Mouse (Mus musculus) brain, adult 2 months (tissue): ENCODE results near the gene Pik3c2a.

Experiments
- DNase-seq: peaks from one replicate; pipeline ENCODE4 v3.0.0; 2011; ENCODE audit warnings: low read depth, low spot score

Gene Pik3c2a

DNA sequence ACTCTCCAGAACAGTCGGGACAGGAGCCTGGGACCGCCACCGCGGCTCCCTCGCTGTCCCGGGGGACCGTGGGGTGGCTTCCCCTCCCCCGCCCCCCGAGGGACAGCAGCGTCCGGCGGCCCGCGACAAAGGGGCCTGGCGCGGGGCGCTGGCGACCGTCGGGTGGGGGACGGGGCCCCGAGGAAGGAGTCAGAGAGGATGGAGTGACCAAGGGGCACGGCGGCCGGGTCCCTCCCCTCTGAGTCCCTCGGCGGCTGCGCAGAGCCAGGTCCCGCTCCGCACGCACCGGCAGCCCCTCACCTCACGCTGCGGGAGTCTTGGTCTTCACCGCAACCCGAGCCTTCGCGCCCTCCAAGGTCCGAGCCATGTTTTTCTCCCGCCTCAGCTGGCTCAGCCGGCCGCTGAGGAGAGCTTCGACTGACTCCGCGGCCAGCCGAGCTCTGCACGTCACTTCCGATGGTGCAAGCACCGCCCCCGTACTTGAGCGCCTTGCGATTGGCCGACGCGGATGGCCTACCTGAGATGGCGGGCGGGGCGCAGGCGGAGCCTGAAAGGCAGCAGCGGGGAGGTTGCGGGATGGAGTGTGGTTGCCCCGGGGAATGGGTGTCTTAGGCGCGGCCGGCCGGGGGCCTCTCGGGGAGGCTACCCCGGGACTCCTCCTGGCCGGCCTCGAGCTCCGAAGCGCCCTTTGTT lies at the start of gene Pik3c2a:
Pik3c2a (minus strand) TSS at position 446 of the 693 bp plus-strand sequence.
- peak; percentile 99 for DNase-seq

DNA sequence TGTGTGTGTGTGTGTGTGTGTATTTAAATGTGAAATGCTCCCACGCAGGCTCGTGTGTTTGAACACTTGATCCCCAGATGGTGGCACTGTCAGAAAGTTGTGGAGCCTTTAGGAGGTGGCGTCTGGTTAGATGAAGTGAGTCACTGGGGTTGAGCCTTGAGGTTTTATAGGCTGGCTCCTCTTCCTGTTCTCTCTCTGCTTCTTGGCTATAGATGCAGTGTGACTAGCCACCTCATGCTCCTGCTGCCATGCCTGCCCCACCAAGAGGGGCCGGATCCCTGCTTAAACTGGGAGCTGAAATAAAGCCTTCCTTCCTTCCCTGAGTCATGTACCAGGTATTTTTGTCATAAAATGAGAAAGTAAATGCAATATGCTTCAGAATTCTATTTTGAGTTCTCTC lies 47.9 kb upstream of the Pik3c2a start:
- DNase-seq = peak; percentile 44

DNA sequence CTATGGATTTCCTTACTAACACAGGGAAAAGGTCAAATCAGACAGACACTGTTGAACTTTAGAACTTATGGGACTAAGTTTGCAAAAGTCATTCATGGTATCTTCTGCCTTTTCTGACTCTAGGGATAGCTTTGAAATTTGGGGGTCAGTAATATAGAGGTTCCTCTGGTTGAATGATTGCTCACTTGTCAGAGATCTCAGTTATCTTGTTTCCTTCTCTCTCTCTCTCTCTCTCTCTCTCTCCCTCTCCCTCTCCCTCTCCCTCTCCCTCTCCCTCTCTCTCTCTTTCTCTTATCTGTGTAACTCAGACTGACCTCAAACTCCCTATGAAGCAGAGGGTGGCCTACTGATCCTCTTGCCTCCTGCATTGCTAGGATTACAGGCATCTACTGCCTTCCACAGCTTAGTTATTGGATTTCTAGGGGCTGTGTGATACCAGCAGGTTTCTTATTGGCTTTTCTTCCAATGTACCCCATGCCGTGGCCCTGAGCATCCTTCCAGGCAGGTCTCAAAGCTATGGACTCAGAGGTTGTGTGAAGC lies 41.9 kb upstream of the Pik3c2a start:
- no peak for DNase-seq

DNA sequence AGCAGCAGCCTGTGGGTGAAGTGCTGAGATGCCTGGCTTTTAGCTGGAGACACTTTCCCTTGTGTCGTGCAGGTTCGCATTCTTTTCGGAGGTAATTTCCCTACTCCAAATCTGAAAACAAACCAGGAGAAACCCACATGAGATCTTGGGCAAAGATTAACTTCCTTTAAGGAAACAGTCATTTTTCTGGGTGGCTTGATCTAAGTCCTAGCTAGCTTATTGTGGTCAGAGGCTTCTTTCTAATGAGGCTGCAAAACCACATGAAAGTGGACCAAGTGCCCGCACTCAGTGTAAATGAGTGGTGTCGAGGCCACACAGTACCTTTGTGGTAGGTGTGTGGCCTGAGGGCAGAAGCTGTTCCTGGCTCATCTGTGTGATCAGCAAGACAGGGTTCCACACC lies 41.0 kb upstream of the Pik3c2a start:
- no peak for DNase-seq

DNA sequence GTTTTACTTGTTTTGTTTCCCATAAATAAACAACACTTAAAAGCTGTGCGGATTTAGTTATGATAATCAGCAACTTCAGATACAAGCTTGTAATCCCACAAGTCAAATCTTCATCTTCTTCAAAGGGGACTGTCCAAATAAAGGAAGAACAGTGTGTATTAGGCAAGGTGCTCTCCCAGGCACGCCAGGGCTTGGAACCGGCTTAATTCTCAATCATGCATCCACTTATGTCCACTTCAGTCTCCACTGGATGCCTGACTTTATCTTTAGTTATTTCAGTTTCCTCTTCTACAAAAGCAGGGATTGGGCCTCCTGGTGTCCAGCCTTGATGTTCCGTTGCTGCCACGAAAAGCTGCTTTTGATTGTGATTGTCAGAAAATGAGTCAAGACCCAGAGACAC lies 40.5 kb upstream of the Pik3c2a start:
- DNase-seq = peak; percentile 13

DNA sequence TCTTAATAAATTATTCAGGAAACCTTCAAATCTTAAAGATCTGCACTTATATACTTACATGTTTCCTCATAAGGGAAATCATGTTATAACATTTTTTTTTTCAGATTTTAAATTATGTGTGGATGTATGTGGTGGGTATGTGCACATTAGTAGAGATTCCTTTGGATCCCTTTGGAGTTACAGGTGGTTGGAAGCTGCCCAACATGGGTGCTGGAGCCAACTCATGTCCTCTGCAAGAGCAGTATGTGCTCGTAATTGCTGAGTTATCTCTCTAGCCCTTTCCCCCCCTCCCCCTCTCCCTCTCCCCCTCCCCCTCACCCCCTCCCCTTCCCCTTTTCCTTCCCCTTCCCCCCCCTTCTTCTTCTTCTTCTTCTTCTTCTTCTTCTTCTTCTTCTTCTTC lies 39.9 kb upstream of the Pik3c2a start:
- DNase-seq = no peak

DNA sequence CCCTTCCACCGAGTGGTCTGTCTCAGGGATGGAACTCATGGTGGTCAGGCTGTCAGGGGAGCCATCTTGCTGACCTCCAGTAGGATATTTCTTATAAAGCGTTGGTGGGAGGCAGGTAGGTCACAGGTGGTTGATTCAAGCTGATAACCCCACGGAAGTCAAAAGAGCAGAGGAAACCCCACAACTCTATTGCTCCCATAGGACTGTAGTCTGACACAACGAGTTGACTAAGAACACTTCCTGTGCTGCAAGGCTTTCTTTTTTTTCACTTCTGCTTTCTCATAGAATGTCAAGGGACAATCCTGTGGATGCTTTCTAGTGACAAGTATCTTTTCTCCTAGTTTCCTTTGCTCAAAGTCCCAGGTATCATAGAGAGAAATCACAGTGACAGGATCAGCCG lies 33.0 kb upstream of the Pik3c2a start:
- DNase-seq = no peak

DNA sequence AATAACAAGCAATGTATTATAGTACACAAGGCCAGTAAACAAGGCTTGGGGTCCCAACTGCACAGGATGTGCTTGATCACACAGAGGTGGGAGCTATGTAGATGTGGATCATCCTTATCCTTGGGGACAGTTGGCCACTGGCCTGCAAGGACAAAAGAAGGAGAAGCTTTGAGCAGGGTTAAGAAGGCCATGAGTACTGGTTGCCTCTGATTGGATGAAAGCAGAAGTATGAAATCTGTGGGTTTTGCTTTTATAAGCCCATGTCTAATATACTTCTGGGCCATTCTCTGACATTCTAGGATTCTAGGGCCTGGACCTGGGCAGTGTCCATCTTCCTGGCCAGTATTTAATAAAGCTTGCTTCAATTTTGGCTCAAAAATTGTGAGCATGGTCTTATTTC lies 32.6 kb upstream of the Pik3c2a start:
- no peak for DNase-seq

DNA sequence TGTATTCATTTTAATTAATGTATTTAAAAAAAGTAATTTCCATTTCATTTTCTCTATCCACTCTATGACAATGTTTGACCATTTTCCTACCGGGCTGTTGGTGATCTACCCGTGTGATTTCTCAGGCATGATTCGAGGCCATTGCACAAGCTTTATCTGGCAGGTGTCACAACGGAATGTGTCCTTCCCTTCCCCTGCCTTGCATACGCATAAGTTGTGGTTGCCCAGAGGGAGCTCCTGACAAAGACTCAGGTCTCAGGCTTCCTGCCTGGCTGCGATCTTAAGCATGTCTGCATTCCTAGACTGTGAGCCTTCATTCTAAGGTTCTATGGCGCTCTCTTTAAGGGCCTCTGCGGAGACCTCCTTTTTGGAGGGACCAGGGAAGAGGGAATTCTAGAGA lies 18.9 kb upstream of the Pik3c2a start:
- no peak for DNase-seq

DNA sequence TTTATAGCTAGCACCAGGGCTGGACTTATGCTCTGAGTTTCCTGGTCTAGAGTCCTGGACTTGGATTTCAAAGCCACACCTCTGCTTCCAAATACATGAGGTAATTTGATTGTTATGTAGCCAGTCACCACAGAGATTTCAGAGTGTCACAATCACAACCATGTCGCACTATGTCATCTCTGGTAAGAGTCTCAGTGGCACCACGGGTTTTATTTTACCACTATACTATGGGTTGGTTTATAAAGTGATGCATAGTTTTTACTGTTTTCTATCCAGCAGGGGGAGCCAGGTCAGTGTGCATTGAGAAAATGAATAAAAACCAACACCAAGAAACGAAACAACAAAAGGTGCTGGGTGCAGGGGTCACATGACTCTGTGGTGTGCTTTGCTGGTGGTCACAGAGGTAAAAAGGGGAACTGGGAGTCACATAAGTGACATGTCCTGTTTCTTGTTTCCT lies 15.8 kb upstream of the Pik3c2a start:
- DNase-seq = peak; percentile 48

DNA sequence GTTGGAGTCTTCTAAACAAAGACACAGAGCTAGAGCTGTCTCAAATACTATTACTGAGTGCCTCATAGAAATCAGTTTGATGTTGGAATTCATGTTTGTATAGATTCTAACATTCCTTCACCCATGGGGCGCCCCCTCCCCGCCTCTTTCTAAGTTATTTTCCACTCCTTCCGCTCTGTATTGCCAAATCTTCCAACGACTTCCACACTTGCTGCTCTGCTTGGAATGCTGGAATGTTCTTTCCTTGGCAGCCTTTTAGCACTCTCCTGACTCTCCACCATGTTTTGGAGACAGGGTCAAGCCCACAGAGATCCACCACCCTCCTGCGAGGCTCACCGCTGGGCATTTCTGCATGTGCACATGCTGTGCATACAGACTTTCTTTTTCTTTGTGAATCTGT lies 14.1 kb upstream of the Pik3c2a start:
- DNase-seq = no peak

DNA sequence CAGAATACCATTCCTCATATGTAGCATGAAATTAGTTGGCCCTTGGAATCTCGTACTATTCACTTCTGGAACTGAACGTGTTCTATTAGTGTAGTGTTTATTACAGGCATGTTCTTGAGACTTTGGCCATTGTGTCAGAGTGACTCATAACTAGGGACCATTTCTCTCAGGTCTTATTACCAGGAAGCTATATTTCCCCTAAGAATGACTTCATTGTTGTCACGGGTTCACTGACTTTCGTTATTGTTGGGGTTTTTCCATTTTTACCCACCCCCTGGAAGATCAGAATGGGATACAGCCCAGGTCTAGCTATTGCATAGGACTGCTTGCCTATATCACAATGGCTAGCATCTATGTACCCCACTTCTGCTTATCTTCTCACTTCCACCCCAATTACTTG lies 13.7 kb upstream of the Pik3c2a start:
- no peak for DNase-seq

DNA sequence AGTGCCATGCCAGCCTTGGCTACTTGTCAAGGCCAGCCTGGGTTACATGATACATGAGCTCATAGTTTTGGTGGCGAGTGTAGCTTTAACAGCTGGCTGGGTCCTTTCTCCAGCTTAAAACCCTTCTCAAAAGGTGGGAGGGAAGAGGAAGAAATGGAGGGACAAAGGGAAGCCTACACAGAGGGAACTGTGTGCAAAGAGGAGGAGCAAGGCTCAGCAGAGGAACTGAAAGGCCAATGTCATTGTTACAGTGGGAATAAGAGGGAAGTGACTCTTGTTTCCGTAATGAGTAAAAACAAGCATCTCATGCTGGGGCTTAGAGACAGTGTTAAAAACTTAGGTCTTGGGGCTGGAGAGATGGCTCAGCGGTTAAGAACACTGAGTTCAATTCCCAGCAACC lies 3.4 kb upstream of the Pik3c2a start:
- no peak for DNase-seq

DNA sequence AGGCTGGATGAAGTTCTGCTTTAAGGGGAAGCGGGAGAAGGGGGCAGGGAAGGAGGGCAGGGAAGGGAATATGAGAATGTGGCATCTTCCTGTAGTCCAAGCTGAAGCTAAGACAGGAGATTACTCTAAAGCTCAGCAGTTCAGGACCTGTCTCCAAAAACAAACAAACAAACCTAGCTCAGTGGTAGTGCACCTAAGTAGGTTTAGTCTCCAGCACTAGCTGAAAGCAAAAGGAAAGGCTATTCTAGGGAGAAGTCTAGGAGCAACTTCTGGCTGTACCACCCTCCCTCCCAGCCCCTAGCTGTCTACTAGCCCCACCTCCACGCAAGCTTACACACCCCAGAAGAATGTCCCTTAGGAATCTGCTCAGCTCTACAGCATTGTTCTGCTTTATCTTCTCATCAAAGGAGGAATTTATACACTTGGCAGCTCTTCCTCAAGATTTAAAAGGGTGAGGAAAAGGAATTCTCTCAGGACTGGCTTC lies 1.1 kb upstream of the Pik3c2a start:
- DNase-seq = peak; percentile 37

DNA sequence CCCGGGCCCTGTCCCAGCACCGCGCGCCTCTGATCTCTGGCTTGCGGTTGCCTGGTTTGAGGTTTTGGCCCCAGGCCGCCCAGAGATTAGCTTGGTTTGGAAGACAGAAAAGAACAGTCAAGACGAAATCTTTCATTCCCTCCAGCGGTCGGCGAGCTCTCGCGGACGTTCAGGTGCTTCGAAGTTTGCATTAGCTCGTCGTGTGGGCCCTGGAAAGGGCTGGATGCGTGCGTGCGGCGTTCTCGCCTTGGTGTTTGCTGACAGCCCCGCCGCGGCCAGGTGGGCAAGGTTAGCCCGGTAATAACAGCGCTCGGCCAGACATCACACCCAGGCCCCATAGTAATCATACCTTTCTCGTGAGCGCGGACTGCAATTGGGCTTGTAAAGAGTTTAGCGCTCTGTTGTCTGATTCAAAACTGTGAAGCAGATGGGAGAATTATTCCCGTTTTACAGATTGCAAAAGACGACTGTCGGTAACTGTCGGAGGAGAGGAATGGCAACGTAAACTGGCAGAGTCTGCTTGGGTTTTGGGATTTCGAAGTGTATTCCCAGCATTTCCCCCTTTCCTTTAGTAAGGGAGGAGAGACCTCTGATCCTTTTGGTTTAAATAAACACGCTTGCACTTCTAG lies 562 bp upstream of the Pik3c2a start:
- DNase-seq = peak; percentile 55

DNA sequence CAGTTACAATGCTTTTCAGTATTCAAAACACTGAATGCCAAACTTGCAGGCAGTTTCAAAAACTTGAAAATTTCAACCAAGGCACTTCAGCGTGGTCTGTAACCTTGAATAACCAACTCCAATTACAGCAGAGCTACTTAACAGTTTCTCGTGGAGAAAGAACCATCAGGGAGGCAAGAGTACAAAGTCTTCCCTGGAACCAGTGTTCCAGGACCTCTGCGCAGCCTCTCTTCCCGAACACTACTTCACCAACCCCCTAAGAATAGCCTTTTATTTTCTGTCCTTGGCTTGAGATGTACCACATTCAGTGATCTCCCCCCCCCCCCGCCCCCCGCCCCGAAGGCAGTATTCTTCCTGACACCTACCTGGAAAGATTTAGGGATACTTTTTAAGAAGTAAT lies 1.0 kb downstream of the Pik3c2a start:
- no peak for DNase-seq

DNA sequence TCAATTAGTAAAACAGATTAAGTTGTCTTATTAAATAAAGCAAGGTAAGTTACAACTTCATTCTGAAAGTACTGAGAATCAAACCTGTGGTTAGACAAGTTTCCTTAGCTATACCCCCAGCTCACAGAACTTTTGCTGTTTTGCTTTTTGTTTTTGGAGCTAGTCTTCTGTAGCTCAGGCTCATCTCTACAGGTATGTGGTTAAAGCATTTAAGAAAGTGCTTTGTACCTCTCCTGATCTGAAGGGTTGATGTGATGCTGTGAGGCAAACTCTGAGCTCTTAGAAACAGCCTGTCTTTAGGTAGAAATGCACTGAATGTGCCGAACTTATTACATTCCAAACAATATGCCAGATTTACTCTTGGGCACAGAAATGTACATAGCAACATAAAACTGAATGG lies 1.9 kb downstream of the Pik3c2a start:
- no peak for DNase-seq

DNA sequence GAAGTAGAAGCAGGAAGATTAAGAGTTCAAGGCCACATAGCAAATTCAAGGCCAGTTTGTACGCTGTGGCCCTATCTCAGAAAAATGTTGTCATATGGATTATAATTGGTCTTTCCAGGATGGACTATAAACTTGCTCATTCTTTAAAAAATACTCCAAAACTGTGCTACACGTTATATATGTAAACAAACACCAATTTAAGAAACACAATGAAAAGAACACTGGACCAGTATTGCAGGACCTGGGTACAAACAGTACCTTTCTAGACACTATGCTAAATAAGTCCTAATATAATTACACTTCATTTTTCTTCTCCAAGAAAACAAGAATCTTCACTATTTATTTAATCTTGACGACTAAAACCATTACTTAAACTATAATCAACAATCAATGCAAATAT lies 11.6 kb downstream of the Pik3c2a start:
- DNase-seq = no peak

DNA sequence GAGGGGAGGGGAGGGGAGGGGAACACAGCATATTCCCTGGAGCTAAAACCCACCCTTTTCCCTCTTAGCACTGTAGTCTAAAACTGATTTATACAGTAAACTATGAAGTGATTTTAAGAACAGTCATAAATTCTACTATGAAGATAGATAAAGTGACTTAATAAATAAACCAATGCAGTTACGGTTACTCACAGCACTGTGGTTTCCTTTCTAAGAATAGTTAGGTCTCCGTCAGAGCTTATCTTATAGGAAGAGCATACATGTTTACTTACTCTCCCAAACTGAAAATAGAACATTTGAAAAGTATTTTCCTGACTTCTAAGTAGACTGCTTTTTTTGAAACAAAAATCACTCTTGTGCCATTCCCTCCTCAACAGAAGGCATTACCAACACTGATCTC lies 12.3 kb downstream of the Pik3c2a start:
- DNase-seq = no peak

DNA sequence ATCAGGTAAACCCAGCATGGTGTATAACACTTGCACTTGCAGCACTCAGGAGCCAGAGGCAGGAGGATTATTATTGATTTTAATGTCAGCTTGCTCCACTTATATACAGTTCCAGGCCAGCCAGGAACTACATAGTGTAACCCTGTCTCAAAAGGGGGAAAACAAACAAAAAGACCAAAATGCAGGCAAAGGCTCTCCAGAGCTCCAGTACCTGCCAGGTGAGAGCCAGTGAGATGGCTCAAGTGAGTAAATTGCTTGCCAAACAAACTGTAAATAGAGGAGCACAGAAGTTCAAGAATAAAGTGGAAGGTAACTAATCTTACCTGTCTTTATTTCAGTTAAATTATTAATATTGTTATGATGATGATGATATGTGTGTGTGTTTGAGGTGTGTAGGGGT lies 16.0 kb downstream of the Pik3c2a start:
- DNase-seq = no peak

DNA sequence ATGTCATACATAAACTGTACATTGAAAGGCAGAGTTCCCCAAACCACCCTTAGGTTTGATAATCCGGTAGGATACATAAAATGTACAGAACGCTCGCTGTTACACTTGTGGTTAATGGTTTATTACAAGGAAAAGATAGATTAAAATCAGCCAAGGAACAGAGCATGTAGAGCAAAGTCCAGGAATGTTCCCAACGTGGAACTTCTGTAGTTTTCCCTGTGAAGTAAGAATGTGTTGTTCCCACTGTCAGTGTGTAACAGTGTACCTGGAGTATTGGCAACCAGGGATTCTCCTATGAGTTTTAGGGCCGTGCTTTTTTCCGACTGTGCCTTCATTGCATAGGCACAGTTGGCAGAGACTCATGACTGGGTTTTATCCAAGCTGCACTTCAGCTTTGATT lies 17.5 kb downstream of the Pik3c2a start:
- DNase-seq = no peak

DNA sequence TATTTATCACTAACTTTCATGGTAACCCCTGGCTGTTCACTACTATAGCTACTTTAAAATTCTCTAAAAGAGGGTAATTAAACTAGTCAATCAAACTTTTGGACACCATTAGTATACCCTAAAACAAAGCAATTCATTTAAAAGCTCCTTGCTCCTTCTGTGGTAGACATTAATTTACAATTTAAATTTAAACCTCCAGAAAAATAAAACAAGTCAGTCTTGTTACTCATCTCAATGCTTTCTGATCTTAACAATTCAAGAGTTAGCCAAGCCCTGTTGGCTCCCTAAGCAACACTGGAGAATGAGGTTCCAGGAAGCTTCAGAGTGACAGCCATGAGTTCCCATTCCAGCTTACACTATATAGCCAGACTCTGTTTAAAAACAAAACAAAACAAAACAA lies 22.2 kb downstream of the Pik3c2a start:
- no peak for DNase-seq

DNA sequence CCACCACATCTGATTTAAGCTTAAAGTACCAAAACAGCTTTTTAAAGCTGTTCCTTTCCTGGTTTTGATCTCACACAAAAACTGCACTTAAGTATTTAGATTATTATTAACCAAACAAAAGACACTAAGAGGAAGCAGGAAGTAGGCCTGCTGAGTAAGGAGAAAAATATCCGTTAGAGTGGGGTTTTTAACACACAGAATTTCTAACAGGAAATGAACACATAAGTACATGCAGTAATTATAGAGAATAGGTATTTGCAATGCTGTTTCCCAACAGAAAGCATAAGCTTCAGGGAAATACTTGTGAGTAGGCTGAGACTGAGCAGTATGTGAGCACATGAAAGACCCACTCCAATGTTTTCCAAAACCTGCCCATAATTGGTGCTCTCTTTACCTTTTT lies 33.8 kb downstream of the Pik3c2a start:
- no peak for DNase-seq
